Mouse (Mus musculus) limb, embryonic 14.5 days (tissue): ENCODE results near the gene Sox5. TPM values are rescaled to one million over a fixed set of nuclear protein-coding genes. Genes with fewer than 3 reads are reported as not detected.

Experiments
- ATAC-seq: fragments of 200-750 bp; cut with Nextera tagmentation; 2 replicates; pipeline ENCODE4 v1.8.0; 2017; ENCODE audit warnings: low read depth, moderate number of reproducible peaks, moderate TSS enrichment; ENCODE audit not compliant: low FRiP score
- DNase-seq: peaks from one replicate; pipeline ENCODE4 v3.0.0-alpha.2; 2015; ENCODE audit warnings: low spot score
- H3K27ac ChIP-seq: fragments of 300-500 bp; sonication (generic); replicated peaks from 2 replicates; pipeline ENCODE4 v1.5.1; 2014; ENCODE audit warnings: low read depth, mild to moderate bottlenecking, low read length, moderate library complexity, mixed read lengths
- H3K27me3 ChIP-seq: fragments of 300-500 bp; sonication (generic); 2 replicates; pipeline ENCODE4 v1.6.1; 2014; ENCODE audit warnings: low read length, mixed read lengths; ENCODE audit not compliant: control insufficient read depth, insufficient read depth
- H3K36me3 ChIP-seq: fragments of 300-500 bp; sonication (generic); 2 replicates; pipeline ENCODE4 v1.6.1; 2014; ENCODE audit warnings: mild to moderate bottlenecking, low read length, moderate library complexity, mixed read lengths; ENCODE audit not compliant: control insufficient read depth, insufficient read depth
- H3K4me1 ChIP-seq: fragments of 300-500 bp; sonication (generic); 2 replicates; pipeline ENCODE4 v1.6.1; 2014; ENCODE audit warnings: antibody characterized with exemption, low read length, mixed read lengths; ENCODE audit not compliant: control insufficient read depth, insufficient read depth
- H3K4me2 ChIP-seq: fragments of 300-500 bp; sonication (generic); replicated peaks from 2 replicates; pipeline ENCODE4 v1.6.1; 2014; ENCODE audit warnings: low read depth, mild to moderate bottlenecking, low read length, moderate library complexity; ENCODE audit not compliant: severe bottlenecking
- H3K4me3 ChIP-seq: fragments of 300-500 bp; sonication (generic); replicated peaks from 2 replicates; pipeline ENCODE4 v1.5.1; 2014; ENCODE audit warnings: low read length
- H3K9ac ChIP-seq: fragments of 300-500 bp; sonication (generic); 2 replicates; pipeline ENCODE4 v1.6.1; 2014; ENCODE audit warnings: mild to moderate bottlenecking, low read depth, low read length, moderate library complexity; ENCODE audit not compliant: severe bottlenecking
- H3K9me3 ChIP-seq: fragments of 300-500 bp; sonication (generic); 2 replicates; pipeline ENCODE4 v1.6.1; 2016; ENCODE audit warnings: low read length; ENCODE audit not compliant: control insufficient read depth
- POLR2A ChIP-seq: fragments of 200-500 bp; IDR thresholded peaks from 2 replicates; pipeline ENCODE4 v1.8.0; 2012; ENCODE audit warnings: inconsistent platforms, mild to moderate bottlenecking, moderate library complexity, borderline replicate concordance; ENCODE audit not compliant: insufficient read depth, insufficient read length; ENCODE audit errors: extremely low read depth
- WGBS: fragments of 180-500 bp; shearing (Covaris S2); extraction: QIAGEN DNeasy Blood & Tissue Kit; methylation state at CpG from one replicate; pipeline ENCODE4 v1.1.7; 2014; 5-methylcytosine and 5-hydroxymethylcytosine counted together
- polyA plus RNA-seq, 2 experiments: library from polyadenylated mRNA; depleted of rRNA in 1 of 2; stranded (reverse) in 1 of 2; unstranded in 1 of 2; fragments of >200 nt; fragmentation: Nextera tagmentation in 1 of 2; extraction: Ambion mirVana in 1 of 2; gene quantifications; 2 replicates each; pipeline versions ENCODE4 v1.2.1 to v1.2.3; 2012 to 2014

Gene Sox5
- polyA plus RNA-seq, 2 experiments: 20.6 to 32.8 TPM

DNA sequence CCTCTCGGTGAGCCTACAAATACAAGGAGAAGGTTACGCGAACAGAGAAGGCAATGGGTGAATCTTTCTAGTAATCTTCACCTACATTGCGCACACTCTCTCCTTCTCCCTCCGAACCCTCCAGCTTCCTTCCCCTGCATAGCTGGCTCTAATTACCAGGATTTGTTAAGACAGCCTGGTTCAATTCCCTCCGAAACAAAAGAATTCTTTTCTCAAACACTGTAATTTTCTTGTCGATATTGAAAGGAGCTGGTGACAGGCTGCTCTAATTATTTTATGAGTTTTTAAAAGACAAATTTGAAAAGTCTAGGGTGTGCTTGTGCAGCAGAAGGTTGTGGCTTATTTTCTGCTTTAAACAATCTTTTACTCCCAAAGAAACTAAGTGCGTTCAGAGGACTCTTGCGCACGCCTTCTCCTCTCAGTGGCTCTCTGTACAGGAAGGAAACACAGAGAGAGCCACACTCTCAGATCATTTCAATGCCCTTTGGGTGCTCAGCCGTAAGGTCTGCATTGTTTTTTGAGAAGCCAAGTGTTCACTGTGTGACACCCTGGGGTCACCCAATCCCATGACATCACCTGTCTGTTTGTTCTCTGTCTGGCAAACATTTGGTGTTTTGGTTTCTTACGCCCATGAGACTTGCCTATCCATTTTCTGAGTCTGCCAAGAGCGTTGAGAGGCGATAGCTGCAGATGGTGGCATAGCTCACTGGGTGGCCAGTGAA, 392.3 kb downstream of the Sox5 start:
- no peaks in the 10 kb centered on the region for H3K27me3 ChIP-seq
- no peak overlapping the region for H3K9ac ChIP-seq
- no peaks in the 10 kb centered on the region for H3K9me3 ChIP-seq
- DNase-seq (no peak), ATAC-seq (no peak)
- WGBS: 75% methylated on average over 14 of the region's 14 CpGs
- H3K27ac ChIP-seq: no peak overlapping the region
- H3K4me2 ChIP-seq: no peak overlapping the region
- no peaks in the 10 kb centered on the region for H3K36me3 ChIP-seq
- no peaks in the 10 kb centered on the region for H3K4me1 ChIP-seq
- H3K4me3 ChIP-seq: no peak overlapping the region
- TF ChIP-seq POLR2A: no peak

DNA sequence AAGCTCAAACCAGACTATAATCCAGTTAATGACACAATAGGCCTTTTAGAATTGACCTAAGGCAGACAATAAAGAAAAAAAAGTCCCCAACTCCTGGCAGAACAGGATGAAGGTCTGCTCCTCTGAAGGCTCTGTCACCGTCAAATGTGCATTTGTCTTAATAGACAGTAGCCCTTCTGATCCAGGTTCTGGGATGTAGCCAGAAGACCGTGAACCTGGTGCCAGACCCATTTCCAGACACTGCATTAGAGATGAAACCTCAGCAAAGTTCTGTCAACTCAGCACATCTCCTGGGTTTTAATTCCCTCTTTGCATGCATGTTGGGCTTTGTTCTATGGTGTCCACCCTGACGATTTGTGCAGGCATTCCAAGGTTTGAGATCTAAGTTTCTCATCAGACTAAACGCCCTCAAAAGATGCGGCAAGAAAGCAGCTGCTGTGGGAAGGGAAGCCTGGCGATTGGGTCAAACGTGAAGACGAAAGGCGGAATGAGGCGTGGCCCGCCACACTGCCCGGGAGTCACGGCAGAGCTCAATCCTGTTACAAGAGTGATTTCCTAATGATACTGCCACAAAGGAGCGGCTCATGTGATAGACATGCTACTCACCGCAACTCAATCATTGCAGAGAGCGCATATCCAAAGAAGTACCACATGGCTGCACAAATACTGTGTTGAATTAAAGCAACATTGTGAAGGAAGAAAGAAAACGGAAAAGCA, 394.1 kb downstream of the Sox5 start:
- H3K4me1 ChIP-seq: no peaks in the 10 kb centered on the region
- no peak overlapping the region for H3K9ac ChIP-seq
- H3K4me2 ChIP-seq: no peak overlapping the region
- H3K36me3 ChIP-seq: no peaks in the 10 kb centered on the region
- ATAC-seq (no peak), DNase-seq (no peak)
- H3K9me3 ChIP-seq: no peaks in the 10 kb centered on the region
- TF ChIP-seq POLR2A: no peak
- H3K27ac ChIP-seq: no peak overlapping the region
- H3K4me3 ChIP-seq: no peak overlapping the region
- no peaks in the 10 kb centered on the region for H3K27me3 ChIP-seq
- WGBS: 75% methylated on average over 17 of the region's 17 CpGs

- DNase-seq (no peak), ATAC-seq (no peak)
- no peak for TF ChIP-seq POLR2A
- Histone ChIP-seq H3K4me2 (no peak overlapping the region), H3K9ac (no peak overlapping the region), H3K4me1 (no peaks in the 10 kb centered on the region), H3K27me3 (no peaks in the 10 kb centered on the region), H3K36me3 (no peaks in the 10 kb centered on the region), H3K9me3 (no peaks in the 10 kb centered on the region), H3K4me3 (no peak overlapping the region), H3K27ac (no peak overlapping the region)
- 82% methylated on average over 6 of the region's 6 CpGs for WGBS
Measured at GRCm38 (mm10) chr6:144380641-144381040, 401.1 kb downstream of the Sox5 start.

DNA sequence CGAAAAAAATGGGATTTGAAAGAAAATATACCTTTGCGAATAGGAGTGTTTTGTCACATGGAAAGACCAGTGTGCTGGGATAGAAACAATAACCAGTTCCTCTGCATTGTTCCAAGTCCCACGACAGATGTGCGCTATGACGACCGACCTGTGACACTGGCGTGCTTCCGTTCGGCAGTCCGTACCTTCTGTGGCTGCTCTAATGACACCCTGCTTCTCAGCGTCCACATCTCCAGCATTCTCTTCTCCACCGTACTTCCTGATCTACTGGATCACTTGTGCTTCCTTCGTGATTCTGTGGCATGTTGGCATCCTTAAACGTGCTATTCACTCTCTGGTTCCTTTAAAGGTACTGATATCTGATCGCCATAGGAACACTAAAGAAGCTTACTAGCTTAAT, 401.6 kb downstream of the Sox5 start:
- no peak for TF ChIP-seq POLR2A
- ATAC-seq: no peak
- Histone ChIP-seq H3K4me1 (no peaks in the 10 kb centered on the region), H3K27me3 (no peaks in the 10 kb centered on the region), H3K4me3 (no peak overlapping the region), H3K36me3 (no peaks in the 10 kb centered on the region), H3K9me3 (no peaks in the 10 kb centered on the region), H3K27ac (no peak overlapping the region), H3K9ac (no peak overlapping the region), H3K4me2 (no peak overlapping the region)
- DNase-seq: no peak
- WGBS: 89% methylated on average over 15 of the region's 15 CpGs

DNA sequence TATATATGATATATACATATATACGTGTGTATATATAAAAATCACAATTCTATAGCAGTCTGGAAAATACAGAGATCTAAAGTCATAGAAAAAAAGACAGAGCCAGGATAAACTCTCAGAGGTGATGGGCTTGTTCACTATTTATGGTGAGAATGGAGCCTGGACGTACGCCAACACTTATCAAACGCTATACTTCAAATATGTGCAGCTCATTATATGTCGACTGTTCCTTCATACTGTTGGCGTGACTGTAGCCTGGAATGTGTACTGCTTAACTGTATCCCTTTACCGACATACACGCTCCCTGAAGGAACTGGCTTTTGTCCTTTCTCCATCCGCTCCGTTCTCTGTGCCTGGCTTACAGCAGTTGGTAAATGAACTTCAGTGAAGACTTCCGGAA, 407.0 kb downstream of the Sox5 start:
- H3K27me3 ChIP-seq: no peaks in the 10 kb centered on the region
- TF ChIP-seq POLR2A: no peak
- no peaks in the 10 kb centered on the region for H3K9me3 ChIP-seq
- ATAC-seq (no peak), DNase-seq (no peak)
- no peaks in the 10 kb centered on the region for H3K4me1 ChIP-seq
- no peaks in the 10 kb centered on the region for H3K36me3 ChIP-seq
- H3K27ac ChIP-seq: no peak overlapping the region
- no peak overlapping the region for H3K4me3 ChIP-seq
- 79% methylated on average over 11 of the region's 11 CpGs for WGBS
- no peak overlapping the region for H3K9ac ChIP-seq
- H3K4me2 ChIP-seq: no peak overlapping the region
